Mouse (Mus musculus): ENCODE results near the gene Zfp697. TPM values are rescaled to one million over a fixed set of nuclear protein-coding genes. Genes with fewer than 3 reads are reported as not detected.

Gene Zfp697
- 0.25 TPM in 1 of 2 replicates, not detected in the other for total RNA-seq (2023)

GRCm38 (mm10) chr3:98382246-98382939 is at the start of gene Zfp697:
Zfp697 (plus strand) TSS chr3:98382461.

GRCm38 (mm10) chr3:98339706-98340109 is 42.6 kb upstream of the Zfp697 start, which contains the start of gene Phgdh:
Phgdh (minus strand) TSS chr3:98339990.

GRCm38 (mm10) chr3:98457026-98457425 is 74.8 kb downstream of the Zfp697 start, which contains the start of gene Gm4450:
Gm4450 (minus strand) TSS chr3:98457126.

DNA sequence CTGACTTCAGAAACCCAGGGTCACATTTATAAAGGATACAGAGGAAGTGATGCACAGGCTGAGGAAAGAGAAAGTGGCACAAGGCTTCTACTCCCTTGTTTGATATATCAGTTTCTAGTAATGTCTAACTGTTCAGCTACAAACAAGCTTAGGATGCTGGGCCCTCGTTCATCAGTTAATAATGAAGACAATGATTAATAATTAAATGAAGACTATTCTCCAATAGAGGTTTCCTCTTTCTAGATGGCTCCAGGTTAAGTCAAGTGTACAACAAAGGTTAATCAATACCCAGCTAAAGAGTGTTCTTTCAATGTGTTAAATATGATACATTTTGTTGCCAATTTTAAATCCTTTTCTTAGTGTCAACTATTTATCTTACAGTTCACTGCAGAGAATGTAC is 128.2 kb downstream of the Zfp697 start, which contains the start of gene Hsd3b4:
TSS of gene Hsd3b4 (minus strand) at position 101 of the 400 bp plus-strand sequence.

DNA sequence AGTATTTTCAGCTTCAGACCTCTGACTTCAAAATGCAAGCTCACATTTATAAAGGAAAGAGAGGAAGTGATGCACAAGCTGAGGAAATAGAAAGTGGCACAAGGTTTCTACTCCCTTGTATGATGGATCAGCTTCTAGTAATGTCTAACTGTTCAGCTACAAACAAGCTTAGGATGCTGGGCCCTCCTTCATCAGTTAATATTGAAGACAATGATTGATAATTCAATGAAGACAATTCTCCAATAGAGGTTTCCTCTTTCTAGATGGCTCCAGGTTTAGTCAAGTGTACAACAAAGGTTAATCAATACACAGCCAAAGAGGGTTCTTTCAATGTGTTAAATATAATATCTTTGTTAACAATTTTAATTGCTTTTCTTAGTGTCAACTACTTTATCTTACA is 206.4 kb downstream of the Zfp697 start, which contains the start of gene Gm10681:
TSS of gene Gm10681 (minus strand) at position 101 of the 400 bp plus-strand sequence.

DNA sequence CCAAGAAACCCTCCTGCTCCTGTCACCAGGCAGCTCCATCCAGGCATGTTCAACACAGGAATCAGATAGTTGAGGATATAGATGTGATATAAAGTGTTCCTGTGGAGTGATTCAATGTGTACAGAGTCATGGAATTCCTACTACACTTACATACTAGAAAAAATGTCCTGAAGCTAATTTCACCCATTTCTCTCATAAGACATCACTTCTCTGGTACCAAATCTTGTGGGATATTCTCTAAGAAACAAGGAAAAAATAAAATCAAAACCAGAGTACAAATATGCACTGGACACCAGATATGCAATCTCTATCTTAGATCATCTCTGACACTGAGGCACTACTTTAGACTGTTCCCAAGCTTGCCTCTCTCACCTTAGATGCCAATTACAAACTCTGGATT is 247.9 kb downstream of the Zfp697 start, which contains the start of gene Hsd3b5:
TSS of gene Hsd3b5 (minus strand) at position 101 of the 400 bp plus-strand sequence.

GRCm38 (mm10) chr3:98724376-98724775 is 342.1 kb downstream of the Zfp697 start, which contains the start of gene Hsd3b2:
Hsd3b2 (minus strand) TSS chr3:98724543.

Other genes starting within 250 kb of the Zfp697 start
- gene Adam30, start 221.8 kb upstream of the Zfp697 start, total RNA-seq (2023), result 5.6 and 9.8 TPM in 2 replicates
- not detected in 2 replicates for gene Reg4, start 160.3 kb upstream of the Zfp697 start, total RNA-seq (2023)
- gene Hmgcs2, start 102.0 kb upstream of the Zfp697 start, total RNA-seq (2023), result not detected in 2 replicates
- gene Phgdh, start 42.5 kb upstream of the Zfp697 start, total RNA-seq (2023), result 11.7 and 12.4 TPM in 2 replicates
- gene Gm4450, start 74.7 kb downstream of the Zfp697 start, total RNA-seq (2023), result not detected in 2 replicates
- not detected in 2 replicates for gene Hsd3b4, start 128.1 kb downstream of the Zfp697 start, total RNA-seq (2023)
- gene Gm10681, start 206.3 kb downstream of the Zfp697 start, total RNA-seq (2023), result not detected in 2 replicates
- not detected in 2 replicates for gene Hsd3b5, start 247.8 kb downstream of the Zfp697 start, total RNA-seq (2023)

Data from neutrophil, adult 65 days (primary cell).